Mouse (Mus musculus): Measurements from ENCODE around the gene Sptbn2. TPM values are rescaled to one million over a fixed set of nuclear protein-coding genes. Genes with fewer than 3 reads are reported as not detected.

The Sptbn2 gene
- polyA plus RNA-seq, 1 experiment from 2014 or later, result 0.51 TPM

- H3K27ac ChIP-seq (ENCODE audit: low read length), result no peak overlapping the region
- H3K4me2 ChIP-seq (replicated peaks; ENCODE audit: low read depth, low read length), result no peak overlapping the region
- H3K4me1 ChIP-seq (ENCODE audit: insufficient read depth, low read depth, low read length), result peaks cover 4% of the 10 kb centered on the region
- H3K27me3 ChIP-seq (replicated peaks; ENCODE audit: insufficient read depth, low read length), result no peaks in the 10 kb centered on the region
- H3K4me3 ChIP-seq (ENCODE audit: low read depth, low read length), result no peak overlapping the region
- 67% methylated on average over 1 of the region's 1 CpGs for WGBS
- no peak for DNase-seq (ENCODE audit: low spot score)
- TF ChIP-seq EP300 (IDR thresholded peaks at IDR 0.05), result no peak
- H3K9me3 ChIP-seq (ENCODE audit: low read length), result no peaks in the 10 kb centered on the region
- H3K36me3 ChIP-seq (ENCODE audit: insufficient read depth, low read length), result peaks cover 12% of the 10 kb centered on the region; the same call in 1 of the 2 replicates
- no peak overlapping the region for H3K9ac ChIP-seq (replicated peaks; ENCODE audit: low read depth)
- ATAC-seq, result no peak
These were observed 85.0 kb downstream of the Sptbn2 start for GRCm38 (mm10) chr19:4795929-4796328.

GRCm38 (mm10) chr19:4797846-4798245 is 86.9 kb downstream of the Sptbn2 start:
- 100% methylated on average over 2 of the region's 2 CpGs for WGBS
- no peak overlapping the region for H3K9ac ChIP-seq (replicated peaks; ENCODE audit: low read depth)
- H3K36me3 ChIP-seq (ENCODE audit: insufficient read depth, low read length), result peaks cover 21% of the 10 kb centered on the region; the same call in 1 of the 2 replicates
- H3K4me2 ChIP-seq (replicated peaks; ENCODE audit: low read depth, low read length), result no peak overlapping the region
- no peak overlapping the region for H3K27ac ChIP-seq (ENCODE audit: low read length)
- no peak for ATAC-seq
- no peak for DNase-seq (ENCODE audit: low spot score)
- H3K27me3 ChIP-seq (replicated peaks; ENCODE audit: insufficient read depth, low read length), result no peaks in the 10 kb centered on the region
- TF ChIP-seq CTCF (IDR thresholded peaks at IDR 0.05), result no peak
- no peak for TF ChIP-seq EP300 (IDR thresholded peaks at IDR 0.05)
- H3K9me3 ChIP-seq (ENCODE audit: low read length), result no peaks in the 10 kb centered on the region
- no peak overlapping the region for H3K4me3 ChIP-seq (ENCODE audit: low read depth, low read length)
- peaks cover 3% of the 10 kb centered on the region for H3K4me1 ChIP-seq (ENCODE audit: insufficient read depth, low read depth, low read length)

GRCm38 (mm10) chr19:4799083-4799482 is 88.1 kb downstream of the Sptbn2 start:
- Histone ChIP-seq H3K4me2 (replicated peaks; ENCODE audit: low read depth, low read length) (no peak overlapping the region), H3K4me3 (ENCODE audit: low read depth, low read length) (no peak overlapping the region), H3K9me3 (ENCODE audit: low read length) (no peaks in the 10 kb centered on the region), H3K36me3 (ENCODE audit: insufficient read depth, low read length) (peaks cover 21% of the 10 kb centered on the region; the same call in 1 of the 2 replicates), H3K27ac (ENCODE audit: low read length) (no peak overlapping the region), H3K9ac (replicated peaks; ENCODE audit: low read depth) (no peak overlapping the region), H3K27me3 (replicated peaks; ENCODE audit: insufficient read depth, low read length) (no peaks in the 10 kb centered on the region), H3K4me1 (ENCODE audit: insufficient read depth, low read depth, low read length) (no peaks in the 10 kb centered on the region)
- ATAC-seq (no peak), DNase-seq (ENCODE audit: low spot score) (no peak)
- TF ChIP-seq EP300 (IDR thresholded peaks at IDR 0.05), result no peak
- no peak for TF ChIP-seq CTCF (IDR thresholded peaks at IDR 0.05)
- 95% methylated on average over 5 of the region's 5 CpGs for WGBS

Other genes starting within 250 kb of the Sptbn2 start
- gene Syt12, start 233.7 kb upstream of the Sptbn2 start, polyA plus RNA-seq (2015; fragmentation: Nextera tagmentation; extraction: Ambion mirVana), result 1.0 and 1.3 TPM in 2 replicates
- 0.12 and 0.20 TPM in 2 replicates for gene 2010003K11Rik, start 212.6 kb upstream of the Sptbn2 start, polyA plus RNA-seq (2015; fragmentation: Nextera tagmentation; extraction: Ambion mirVana)
- 38.6 and 40.9 TPM in 2 replicates for gene Pcx, start 200.7 kb upstream of the Sptbn2 start, polyA plus RNA-seq (2015; fragmentation: Nextera tagmentation; extraction: Ambion mirVana)
- 3.2 and 3.4 TPM in 2 replicates for gene Lrfn4, start 95.5 kb upstream of the Sptbn2 start, polyA plus RNA-seq (2015; fragmentation: Nextera tagmentation; extraction: Ambion mirVana)
- gene Rce1, start 85.5 kb upstream of the Sptbn2 start, polyA plus RNA-seq (2015; fragmentation: Nextera tagmentation; extraction: Ambion mirVana), result 52.5 and 54.9 TPM in 2 replicates
- gene Gm960, start 12.5 kb upstream of the Sptbn2 start, polyA plus RNA-seq (2015; fragmentation: Nextera tagmentation; extraction: Ambion mirVana), result 0.71 and 1.4 TPM in 2 replicates
- 23.4 and 26.8 TPM in 2 replicates for gene Rbm4b, start 45.3 kb downstream of the Sptbn2 start, polyA plus RNA-seq (2015; fragmentation: Nextera tagmentation; extraction: Ambion mirVana)
- 28.6 and 29.4 TPM in 2 replicates for gene Rbm4, start 82.7 kb downstream of the Sptbn2 start, polyA plus RNA-seq (2015; fragmentation: Nextera tagmentation; extraction: Ambion mirVana)
- 13.9 and 19.7 TPM in 2 replicates for gene Gm21992, start 100.4 kb downstream of the Sptbn2 start, polyA plus RNA-seq (2015; fragmentation: Nextera tagmentation; extraction: Ambion mirVana)
- gene Rbm14, start 100.5 kb downstream of the Sptbn2 start, polyA plus RNA-seq (2015; fragmentation: Nextera tagmentation; extraction: Ambion mirVana), result 24.3 and 25.1 TPM in 2 replicates
- 53.0 and 54.5 TPM in 2 replicates for gene Ccs, start 128.2 kb downstream of the Sptbn2 start, polyA plus RNA-seq (2015; fragmentation: Nextera tagmentation; extraction: Ambion mirVana)
- 0.51 and 0.62 TPM in 2 replicates for gene Ccdc87, start 128.2 kb downstream of the Sptbn2 start, polyA plus RNA-seq (2015; fragmentation: Nextera tagmentation; extraction: Ambion mirVana)
- 34.2 and 35.2 TPM in 2 replicates for gene Ctsf, start 144.0 kb downstream of the Sptbn2 start, polyA plus RNA-seq (2015; fragmentation: Nextera tagmentation; extraction: Ambion mirVana)
- gene Actn3, start 166.7 kb downstream of the Sptbn2 start, polyA plus RNA-seq (2015; fragmentation: Nextera tagmentation; extraction: Ambion mirVana), result 0.27 and 0.40 TPM in 2 replicates
- 8.1 and 9.1 TPM in 2 replicates for gene Zdhhc24, start 167.5 kb downstream of the Sptbn2 start, polyA plus RNA-seq (2015; fragmentation: Nextera tagmentation; extraction: Ambion mirVana)
- gene Bbs1, start 195.5 kb downstream of the Sptbn2 start, polyA plus RNA-seq (2015; fragmentation: Nextera tagmentation; extraction: Ambion mirVana), result 1.6 and 1.9 TPM in 2 replicates
- gene Dpp3, start 217.1 kb downstream of the Sptbn2 start, polyA plus RNA-seq (2015; fragmentation: Nextera tagmentation; extraction: Ambion mirVana), result 47.6 and 47.7 TPM in 2 replicates
- gene Peli3, start 232.0 kb downstream of the Sptbn2 start, polyA plus RNA-seq (2015; fragmentation: Nextera tagmentation; extraction: Ambion mirVana), result 0.85 and 1.8 TPM in 2 replicates